Mouse (Mus musculus): ENCODE data around the gene Gm44511. TPM values are rescaled to one million over a fixed set of nuclear protein-coding genes. Genes with fewer than 3 reads are reported as not detected.
"Not testable (repeated sequence)": the region's sequence is repeated elsewhere in the genome, so short reads cannot be mapped to it uniquely, and the experiment has no call there.

Gm44511 gene
- polyA plus RNA-seq, 1 experiment from 2014 or later, result not detected

- H3K9ac ChIP-seq (ENCODE audit: low read depth, low read length), result no peak overlapping the region
- H3K4me2 ChIP-seq (ENCODE audit: low read length), result no peak overlapping the region
- no peak overlapping the region for H3K4me3 ChIP-seq (ENCODE audit: low read depth, low read length)
- no peaks in the 10 kb centered on the region for H3K9me3 ChIP-seq (replicated peaks; ENCODE audit: control insufficient read depth, low read length, poor library complexity, severe bottlenecking)
- ATAC-seq, result no peak
- H3K36me3 ChIP-seq (ENCODE audit: control insufficient read depth, insufficient read depth, low read length), result no peaks in the 10 kb centered on the region
- no peaks in the 10 kb centered on the region for H3K27me3 ChIP-seq (ENCODE audit: control insufficient read depth, insufficient read depth, low read depth, low read length)
- no peak overlapping the region for H3K27ac ChIP-seq (ENCODE audit: low read length)
- H3K4me1 ChIP-seq (ENCODE audit: control insufficient read depth, insufficient read depth, low read length), result no peaks in the 10 kb centered on the region
- WGBS, result 78% methylated on average over 4 of the region's 4 CpGs
These were observed 58.1 kb downstream of the Gm44511 start for GRCm38 (mm10) chr6:128768047-128768446.

DNA sequence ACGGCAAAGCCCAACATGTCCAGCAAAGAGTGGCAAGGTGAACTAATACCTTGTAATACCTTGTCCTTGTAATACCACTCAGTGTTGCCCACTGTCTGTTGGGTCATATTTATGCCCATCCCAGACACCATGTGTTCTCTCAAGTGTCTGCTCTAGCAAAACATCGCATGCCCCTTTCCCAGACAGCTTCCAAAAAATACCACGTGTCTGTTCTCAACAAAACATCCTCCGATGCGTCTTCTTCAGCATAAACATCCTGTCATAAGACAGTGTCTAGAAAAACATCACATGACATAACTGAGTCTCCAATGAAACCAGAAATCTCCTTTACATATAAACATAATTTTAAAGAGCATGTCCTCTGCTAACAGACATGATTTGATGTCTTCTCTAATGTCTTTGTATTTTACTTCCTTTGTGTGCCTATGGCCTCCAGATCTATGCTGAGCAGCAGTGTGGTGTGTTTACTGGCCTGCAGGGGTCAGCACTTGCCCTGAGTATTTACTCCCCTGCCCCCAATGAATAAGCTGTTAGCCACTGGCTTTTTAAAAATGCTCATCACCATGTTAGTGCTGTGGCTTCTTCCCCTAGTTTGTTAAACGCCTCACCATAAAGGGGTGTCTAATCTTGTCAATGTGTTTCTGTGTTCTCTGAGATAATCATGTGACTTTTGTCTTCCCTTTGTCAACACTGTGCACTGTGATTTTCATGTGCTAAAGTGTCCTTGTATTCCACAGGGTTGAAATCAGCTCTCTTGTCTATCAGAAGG, 59.4 kb downstream of the Gm44511 start:
- H3K27ac ChIP-seq (ENCODE audit: low read length), result peak overlapping the region; percentile 36
- not testable (repeated sequence) for H3K9ac ChIP-seq (ENCODE audit: low read depth, low read length); H3K4me1 ChIP-seq (ENCODE audit: control insufficient read depth, insufficient read depth, low read length); H3K27me3 ChIP-seq (ENCODE audit: control insufficient read depth, insufficient read depth, low read depth, low read length); H3K4me2 ChIP-seq (ENCODE audit: low read length); H3K9me3 ChIP-seq (replicated peaks; ENCODE audit: control insufficient read depth, low read length, poor library complexity, severe bottlenecking); H3K4me3 ChIP-seq (ENCODE audit: low read depth, low read length); ATAC-seq; H3K36me3 ChIP-seq (ENCODE audit: control insufficient read depth, insufficient read depth, low read length)
- WGBS, result 62% methylated on average over 6 of the region's 6 CpGs

- Histone ChIP-seq H3K4me1 (ENCODE audit: control insufficient read depth, insufficient read depth, low read length) (0 out of 2 replicates have a peak, but pooled peaks cover 2% of the 10 kb centered on the region), H3K27ac (ENCODE audit: low read length) (no peak overlapping the region), H3K27me3 (ENCODE audit: control insufficient read depth, insufficient read depth, low read depth, low read length) (no peaks in the 10 kb centered on the region), H3K36me3 (ENCODE audit: control insufficient read depth, insufficient read depth, low read length) (no peaks in the 10 kb centered on the region), H3K4me3 (ENCODE audit: low read depth, low read length) (no peak overlapping the region), H3K9ac (ENCODE audit: low read depth, low read length) (no peak overlapping the region), H3K9me3 (replicated peaks; ENCODE audit: control insufficient read depth, low read length, poor library complexity, severe bottlenecking) (no peaks in the 10 kb centered on the region), H3K4me2 (ENCODE audit: low read length) (no peak overlapping the region)
- 74% methylated on average over 1 of the region's 1 CpGs for WGBS
- ATAC-seq, result no peak
These were observed 60.9 kb downstream of the Gm44511 start for GRCm38 (mm10) chr6:128765211-128765610.

- ATAC-seq, result no peak
- WGBS, result 13% methylated on average over 5 of the region's 5 CpGs
These were observed 61.5 kb downstream of the Gm44511 start for GRCm38 (mm10) chr6:128764598-128764997.

DNA sequence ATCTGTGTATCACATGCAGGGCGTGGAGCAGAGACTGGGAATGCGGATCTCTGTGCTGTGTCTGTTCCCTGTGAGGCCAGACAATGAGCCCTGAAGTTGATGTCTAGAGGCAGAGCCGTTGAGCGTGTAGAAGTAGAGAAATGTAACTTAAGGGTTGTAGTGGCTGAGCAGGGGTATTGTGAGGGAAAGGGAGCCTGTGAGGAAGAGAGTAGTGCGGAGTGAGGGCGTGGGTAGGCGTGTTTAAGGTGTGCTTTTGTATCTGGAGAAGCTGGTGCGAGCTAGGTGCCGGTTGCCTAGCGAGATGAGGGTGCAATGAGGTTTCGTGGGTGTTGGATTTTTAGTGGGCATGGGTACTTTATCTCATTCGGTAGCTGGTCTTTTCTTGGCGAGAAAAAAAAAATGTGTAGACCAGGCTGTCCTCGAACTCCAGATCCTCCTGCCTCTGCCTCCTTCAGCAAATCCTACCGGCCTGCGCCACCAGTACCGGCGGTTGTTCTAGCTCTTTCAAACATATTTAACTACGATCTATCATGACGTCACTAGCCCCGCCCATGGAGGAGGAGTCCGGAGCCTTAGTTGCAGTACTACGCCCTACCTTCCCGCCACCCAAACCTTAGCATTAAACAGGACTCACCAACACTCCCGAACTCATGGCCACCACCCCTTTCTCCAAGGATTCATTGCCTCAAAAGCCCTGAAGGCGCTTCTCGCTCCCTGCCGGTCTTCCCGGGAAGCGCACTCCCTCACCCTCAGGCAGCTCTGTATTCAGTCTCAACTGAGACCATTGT, 62.2 kb downstream of the Gm44511 start:
- Histone ChIP-seq H3K4me2 (ENCODE audit: low read length) (peak overlapping the region; percentile 49), H3K36me3 (ENCODE audit: control insufficient read depth, insufficient read depth, low read length) (no peaks in the 10 kb centered on the region), H3K9me3 (replicated peaks; ENCODE audit: control insufficient read depth, low read length, poor library complexity, severe bottlenecking) (no peaks in the 10 kb centered on the region), H3K4me3 (ENCODE audit: low read depth, low read length) (peak overlapping the region; percentile 39), H3K27me3 (ENCODE audit: control insufficient read depth, insufficient read depth, low read depth, low read length) (no peaks in the 10 kb centered on the region), H3K27ac (ENCODE audit: low read length) (peak overlapping the region; percentile 86), H3K4me1 (ENCODE audit: control insufficient read depth, insufficient read depth, low read length) (peaks cover 5% of the 10 kb centered on the region; the same call in 1 of the 2 replicates), H3K9ac (ENCODE audit: low read depth, low read length) (peak overlapping the region; percentile 66)
- 2% methylated on average over 30 of the region's 30 CpGs for WGBS
- ATAC-seq, result peak; percentile 88

More at GRCm38 (mm10) chr6:128764598-128764997, 61.5 kb downstream of the Gm44511 start:
- Histone ChIP-seq H3K36me3 (ENCODE audit: control insufficient read depth, insufficient read depth, low read length) (no peaks in the 10 kb centered on the region), H3K9me3 (replicated peaks; ENCODE audit: control insufficient read depth, low read length, poor library complexity, severe bottlenecking) (no peaks in the 10 kb centered on the region), H3K27ac (ENCODE audit: low read length) (peak overlapping the region; percentile 86), H3K27me3 (ENCODE audit: control insufficient read depth, insufficient read depth, low read depth, low read length) (no peaks in the 10 kb centered on the region), H3K4me3 (ENCODE audit: low read depth, low read length) (peak overlapping the region; percentile 39), H3K4me1 (ENCODE audit: control insufficient read depth, insufficient read depth, low read length) (peaks cover 3% of the 10 kb centered on the region; the same call in 1 of the 2 replicates), H3K4me2 (ENCODE audit: low read length) (peak overlapping the region; percentile 49), H3K9ac (ENCODE audit: low read depth, low read length) (peak overlapping the region; percentile 66; the same call in 1 of the 2 replicates)

DNA sequence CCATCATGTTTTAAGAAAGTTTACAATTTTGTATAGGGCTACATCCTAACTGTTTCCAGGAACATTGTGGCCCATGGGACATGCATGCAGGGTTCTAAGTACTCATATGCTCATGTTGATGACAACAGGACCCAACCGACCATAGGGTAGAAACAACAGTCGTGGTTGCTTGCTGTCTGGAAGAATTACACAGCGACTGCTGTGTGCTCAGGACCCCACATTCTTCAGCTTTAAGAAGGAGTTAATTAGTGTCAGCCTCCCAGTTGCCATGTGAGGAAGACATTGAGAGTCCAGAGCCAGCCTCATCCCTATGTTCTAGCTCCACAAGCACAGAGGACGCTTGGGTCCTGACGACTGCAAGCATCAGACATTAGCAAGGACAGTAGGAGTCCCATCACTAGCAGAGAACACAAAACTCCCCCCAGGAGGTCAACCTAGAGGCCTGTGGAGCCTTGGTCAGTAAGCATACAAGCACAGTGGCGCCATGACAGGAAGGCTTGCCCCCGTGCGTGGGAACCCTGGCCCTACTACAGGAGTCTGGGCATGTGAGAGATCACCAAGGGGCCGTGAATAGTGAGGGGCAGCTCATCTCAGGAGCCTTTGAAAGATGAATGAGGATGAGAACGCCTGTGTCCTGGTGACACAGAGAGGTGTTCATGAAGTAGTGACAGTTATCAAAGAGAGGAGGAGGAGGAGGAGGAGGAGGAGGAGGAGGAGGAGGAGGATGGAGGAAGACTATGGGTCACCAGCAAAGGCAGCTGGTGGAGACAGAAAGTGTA, 63.0 kb downstream of the Gm44511 start:
- Histone ChIP-seq H3K9ac (ENCODE audit: low read depth, low read length) (peak overlapping the region; percentile 45), H3K4me2 (ENCODE audit: low read length) (peak overlapping the region; percentile 48), H3K4me3 (ENCODE audit: low read depth, low read length) (peak overlapping the region; percentile 39), H3K27ac (ENCODE audit: low read length) (peak overlapping the region; percentile 80)
- not testable (repeated sequence) for H3K27me3 ChIP-seq (ENCODE audit: control insufficient read depth, insufficient read depth, low read depth, low read length); H3K4me1 ChIP-seq (ENCODE audit: control insufficient read depth, insufficient read depth, low read length); H3K9me3 ChIP-seq (replicated peaks; ENCODE audit: control insufficient read depth, low read length, poor library complexity, severe bottlenecking); H3K36me3 ChIP-seq (ENCODE audit: control insufficient read depth, insufficient read depth, low read length); ATAC-seq
- WGBS, result 70% methylated on average over 9 of the region's 10 CpGs

GRCm38 (mm10) chr6:128761144-128761540, 65.0 kb downstream of the Gm44511 start:
- 47% methylated on average over 5 of the region's 5 CpGs for WGBS
- Histone ChIP-seq H3K9me3 (replicated peaks; ENCODE audit: control insufficient read depth, low read length, poor library complexity, severe bottlenecking) (no peaks in the 10 kb centered on the region), H3K4me1 (ENCODE audit: control insufficient read depth, insufficient read depth, low read length) (peaks cover 5% of the 10 kb centered on the region; the same call in 1 of the 2 replicates), H3K36me3 (ENCODE audit: control insufficient read depth, insufficient read depth, low read length) (no peaks in the 10 kb centered on the region), H3K27ac (ENCODE audit: low read length) (peak overlapping the region; percentile 92), H3K27me3 (ENCODE audit: control insufficient read depth, insufficient read depth, low read depth, low read length) (no peaks in the 10 kb centered on the region), H3K4me2 (ENCODE audit: low read length) (peak overlapping the region; percentile 55), H3K9ac (ENCODE audit: low read depth, low read length) (peak overlapping the region; percentile 63), H3K4me3 (ENCODE audit: low read depth, low read length) (peak overlapping the region; percentile 62)
- no peak for ATAC-seq

DNA sequence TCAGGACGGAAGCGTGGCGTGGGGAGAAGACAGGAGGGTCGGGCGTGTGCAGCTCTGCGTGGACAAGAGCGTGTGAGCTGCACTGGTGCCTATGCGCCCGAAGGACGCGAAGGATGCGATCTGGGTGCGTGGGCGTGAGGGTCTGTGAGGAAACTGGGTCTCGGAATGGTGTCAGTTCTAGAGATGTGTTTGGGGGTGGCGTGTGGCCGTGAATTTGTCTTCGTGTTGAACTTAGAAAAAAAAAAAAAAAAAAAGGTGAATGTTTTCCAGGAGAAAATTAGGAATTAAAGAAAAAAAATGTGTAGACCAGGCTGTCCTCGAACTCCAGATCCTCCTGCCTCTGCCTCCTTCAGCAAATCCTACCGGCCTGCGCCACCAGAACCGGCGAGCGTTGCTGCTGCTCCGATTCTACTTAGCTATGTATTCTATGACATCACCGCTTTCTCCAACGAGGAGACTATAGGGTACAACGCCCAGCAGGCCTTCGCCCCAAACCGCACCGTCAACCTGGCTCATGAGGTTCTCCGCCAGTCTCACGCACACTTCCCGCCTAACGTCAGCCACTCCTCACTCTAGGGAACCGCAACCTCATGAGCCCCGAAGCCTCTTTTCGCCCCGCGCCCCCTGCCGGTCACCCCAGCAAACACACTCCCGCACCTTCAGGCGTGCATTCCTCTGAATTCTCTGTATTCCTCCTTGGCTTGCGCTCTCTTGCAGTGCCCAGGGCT, 65.5 kb downstream of the Gm44511 start:
- Histone ChIP-seq H3K27ac (ENCODE audit: low read length) (peak overlapping the region; percentile 92), H3K4me3 (ENCODE audit: low read depth, low read length) (peak overlapping the region; percentile 62), H3K9ac (ENCODE audit: low read depth, low read length) (peak overlapping the region; percentile 74), H3K4me2 (ENCODE audit: low read length) (peak overlapping the region; percentile 55)
- H3K9me3 ChIP-seq (replicated peaks; ENCODE audit: control insufficient read depth, low read length, poor library complexity, severe bottlenecking); H3K27me3 ChIP-seq (ENCODE audit: control insufficient read depth, insufficient read depth, low read depth, low read length); H3K4me1 ChIP-seq (ENCODE audit: control insufficient read depth, insufficient read depth, low read length); H3K36me3 ChIP-seq (ENCODE audit: control insufficient read depth, insufficient read depth, low read length): not testable (repeated sequence)
- peak; percentile 80 for ATAC-seq
- under 1% methylated on average over 44 of the region's 44 CpGs for WGBS

Measured in midbrain, embryonic 16.5 days (tissue).